Mouse (Mus musculus): ENCODE measurements around the gene Agtrap.

The Agtrap gene

GRCm38 (mm10) chr4:148087907-148088527, at the start of gene Agtrap:
TSS of gene Agtrap (minus strand) at chr4:148088031.
- Histone ChIP-seq H3K4me1 (replicated peaks; ENCODE audit: low read depth, low read length) (peaks cover 64% of the 10 kb centered on the region), H3K4me3 (replicated peaks; ENCODE audit: low read length) (peak within 1 kb of the TSS; percentile 94), H3K27me3 (ENCODE audit: insufficient read depth, low read length) (no peaks in the 10 kb centered on the region), H3K9me3 (ENCODE audit: low read length) (no peaks in the 10 kb centered on the region), H3K36me3 (ENCODE audit: insufficient read depth, low read length) (peaks cover 16% of the 10 kb centered on the region)
- no peak for TF ChIP-seq POU5F1 (IDR thresholded peaks at IDR 0.05; ENCODE audit: borderline replicate concordance, low read length)
- TF ChIP-seq NANOG (IDR thresholded peaks at IDR 0.05; ENCODE audit: borderline replicate concordance, low read length): no peak
- TF ChIP-seq CTCF (conservative IDR thresholded peaks at IDR 0.05; ENCODE audit: low read length): no peak

GRCm38 (mm10) chr4:148137503-148137902, 49.7 kb upstream of the Agtrap start:
- TF ChIP-seq CTCF (conservative IDR thresholded peaks at IDR 0.05; ENCODE audit: low read length) (no peak), POU5F1 (IDR thresholded peaks at IDR 0.05; ENCODE audit: borderline replicate concordance, low read length) (no peak), NANOG (IDR thresholded peaks at IDR 0.05; ENCODE audit: borderline replicate concordance, low read length) (no peak)
- peaks cover 15% of the 10 kb centered on the region; the same call in 1 of the 2 replicates for H3K4me1 ChIP-seq (replicated peaks; ENCODE audit: low read depth, low read length)
- H3K27me3 ChIP-seq (ENCODE audit: insufficient read depth, low read length): peaks cover 43% of the 10 kb centered on the region
- H3K36me3 ChIP-seq (ENCODE audit: insufficient read depth, low read length): no peaks in the 10 kb centered on the region
- H3K9me3 ChIP-seq (ENCODE audit: low read length): no peaks in the 10 kb centered on the region
- no peak overlapping the region for H3K4me3 ChIP-seq (replicated peaks; ENCODE audit: low read length)

DNA sequence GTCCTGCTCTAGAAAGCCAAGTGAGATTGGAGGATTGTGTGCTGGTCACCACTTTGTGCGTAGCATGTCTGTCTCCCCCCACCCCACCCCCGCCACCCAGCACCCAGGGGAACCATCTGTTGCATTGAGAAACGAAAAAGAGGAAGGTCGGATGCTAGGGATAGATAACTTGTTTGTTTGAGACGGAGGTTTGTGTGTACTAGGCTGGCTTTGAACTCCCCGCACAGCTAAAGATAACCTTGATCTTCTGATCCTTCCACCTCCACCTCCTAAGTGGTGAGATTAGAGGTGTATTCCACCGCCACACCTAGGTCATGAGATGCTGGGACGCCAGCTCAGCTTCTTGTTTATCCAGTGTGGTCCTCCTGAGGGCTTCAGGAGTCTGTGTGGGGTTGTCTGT, 47.2 kb upstream of the Agtrap start:
- Histone ChIP-seq H3K9me3 (ENCODE audit: low read length) (no peaks in the 10 kb centered on the region), H3K4me1 (replicated peaks; ENCODE audit: low read depth, low read length) (peaks cover 24% of the 10 kb centered on the region), H3K27me3 (ENCODE audit: insufficient read depth, low read length) (peaks cover 66% of the 10 kb centered on the region), H3K4me3 (replicated peaks; ENCODE audit: low read length) (no peak overlapping the region), H3K36me3 (ENCODE audit: insufficient read depth, low read length) (no peaks in the 10 kb centered on the region)
- TF ChIP-seq CTCF (conservative IDR thresholded peaks at IDR 0.05; ENCODE audit: low read length): no peak
- TF ChIP-seq POU5F1 (IDR thresholded peaks at IDR 0.05; ENCODE audit: borderline replicate concordance, low read length): no peak
- no peak for TF ChIP-seq NANOG (IDR thresholded peaks at IDR 0.05; ENCODE audit: borderline replicate concordance, low read length)

GRCm38 (mm10) chr4:148131497-148132081, 43.8 kb upstream of the Agtrap start:
- Histone ChIP-seq H3K36me3 (ENCODE audit: insufficient read depth, low read length) (no peaks in the 10 kb centered on the region), H3K4me1 (replicated peaks; ENCODE audit: low read depth, low read length) (peaks cover 18% of the 10 kb centered on the region), H3K27me3 (ENCODE audit: insufficient read depth, low read length) (peaks cover 69% of the 10 kb centered on the region), H3K9me3 (ENCODE audit: low read length) (no peaks in the 10 kb centered on the region), H3K4me3 (replicated peaks; ENCODE audit: low read length) (peak overlapping the region; percentile 83)
- TF ChIP-seq POU5F1 (IDR thresholded peaks at IDR 0.05; ENCODE audit: borderline replicate concordance, low read length) (no peak), CTCF (conservative IDR thresholded peaks at IDR 0.05; ENCODE audit: low read length) (no peak), NANOG (IDR thresholded peaks at IDR 0.05; ENCODE audit: borderline replicate concordance, low read length) (no peak)

GRCm38 (mm10) chr4:148130561-148131413, 43.0 kb upstream of the Agtrap start, which contains the start of gene Draxin:
TSS of gene Draxin (minus strand) at chr4:148130698.
- H3K27me3 ChIP-seq (ENCODE audit: insufficient read depth, low read length): peaks cover 72% of the 10 kb centered on the region
- H3K4me3 ChIP-seq (replicated peaks; ENCODE audit: low read length): peak within 1 kb of the TSS; percentile 83

DNA sequence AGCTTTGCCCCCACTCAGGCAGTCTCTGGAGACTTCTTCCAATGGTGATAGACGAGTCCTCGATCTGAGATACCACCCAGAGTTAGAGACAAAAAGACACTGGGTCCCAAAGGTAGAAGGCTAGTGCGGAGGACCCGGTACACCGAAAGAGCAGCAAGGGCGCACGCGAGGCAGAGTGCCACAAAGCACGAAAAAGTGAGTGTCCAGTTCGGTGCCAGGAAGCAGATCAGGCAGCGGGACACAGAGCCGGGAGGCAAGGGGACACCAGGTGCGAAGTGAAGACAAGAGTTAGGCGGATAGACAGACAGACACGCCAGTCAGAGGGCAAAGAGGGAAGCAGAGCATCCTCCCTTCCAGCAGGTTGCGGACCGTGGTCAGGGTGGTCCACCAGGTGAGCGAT, 42.3 kb upstream of the Agtrap start, which contains the start of gene Mad2l2:
Gene Mad2l2, plus strand, starts transcription at position 252 of the 400 bp plus-strand sequence.
- Histone ChIP-seq H3K27me3 (ENCODE audit: insufficient read depth, low read length) (peaks cover 78% of the 10 kb centered on the region), H3K9me3 (ENCODE audit: low read length) (no peaks in the 10 kb centered on the region), H3K4me3 (replicated peaks; ENCODE audit: low read length) (peak within 1 kb of the TSS; percentile 83), H3K36me3 (ENCODE audit: insufficient read depth, low read length) (no peaks in the 10 kb centered on the region), H3K4me1 (replicated peaks; ENCODE audit: low read depth, low read length) (peaks cover 18% of the 10 kb centered on the region)
- TF ChIP-seq POU5F1 (IDR thresholded peaks at IDR 0.05; ENCODE audit: borderline replicate concordance, low read length): no peak

More at GRCm38 (mm10) chr4:148130561-148131413, 43.0 kb upstream of the Agtrap start, which contains the start of gene Draxin:
- no peak for TF ChIP-seq POU5F1 (IDR thresholded peaks at IDR 0.05; ENCODE audit: borderline replicate concordance, low read length)
- TF ChIP-seq CTCF (conservative IDR thresholded peaks at IDR 0.05; ENCODE audit: low read length): no peak
- no peak for TF ChIP-seq NANOG (IDR thresholded peaks at IDR 0.05; ENCODE audit: borderline replicate concordance, low read length)
- Histone ChIP-seq H3K36me3 (ENCODE audit: insufficient read depth, low read length) (no peaks in the 10 kb centered on the region), H3K9me3 (ENCODE audit: low read length) (no peaks in the 10 kb centered on the region), H3K4me1 (replicated peaks; ENCODE audit: low read depth, low read length) (peaks cover 18% of the 10 kb centered on the region)

GRCm38 (mm10) chr4:148128672-148129071, 40.8 kb upstream of the Agtrap start:
- Histone ChIP-seq H3K9me3 (ENCODE audit: low read length) (no peaks in the 10 kb centered on the region), H3K36me3 (ENCODE audit: insufficient read depth, low read length) (no peaks in the 10 kb centered on the region), H3K27me3 (ENCODE audit: insufficient read depth, low read length) (peaks cover 76% of the 10 kb centered on the region), H3K4me1 (replicated peaks; ENCODE audit: low read depth, low read length) (peaks cover 20% of the 10 kb centered on the region), H3K4me3 (replicated peaks; ENCODE audit: low read length) (no peak overlapping the region)
- TF ChIP-seq NANOG (IDR thresholded peaks at IDR 0.05; ENCODE audit: borderline replicate concordance, low read length) (no peak), POU5F1 (IDR thresholded peaks at IDR 0.05; ENCODE audit: borderline replicate concordance, low read length) (no peak), CTCF (conservative IDR thresholded peaks at IDR 0.05; ENCODE audit: low read length) (no peak)

DNA sequence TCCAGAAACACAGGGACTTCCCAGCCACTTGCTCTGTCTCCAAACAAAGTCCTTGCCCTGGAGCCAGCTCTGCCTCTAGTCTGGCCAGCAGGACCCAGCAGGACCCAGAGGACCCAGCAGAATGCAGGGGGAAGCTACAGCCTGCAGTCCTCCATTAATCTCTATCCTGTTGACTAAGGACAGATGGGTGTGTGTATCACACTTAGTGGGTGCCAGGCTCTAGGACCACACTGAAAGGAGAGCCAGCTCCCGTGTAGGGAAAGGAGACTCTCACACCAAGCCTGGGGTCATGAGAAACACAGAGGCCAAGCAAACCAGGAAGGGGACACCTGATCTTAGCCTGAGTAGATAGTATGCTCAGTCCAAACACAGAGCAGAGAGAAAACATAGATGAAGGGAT, 40.4 kb upstream of the Agtrap start:
- peaks cover 74% of the 10 kb centered on the region for H3K27me3 ChIP-seq (ENCODE audit: insufficient read depth, low read length)
- no peaks in the 10 kb centered on the region for H3K9me3 ChIP-seq (ENCODE audit: low read length)
- no peaks in the 10 kb centered on the region for H3K36me3 ChIP-seq (ENCODE audit: insufficient read depth, low read length)
- no peak overlapping the region for H3K4me3 ChIP-seq (replicated peaks; ENCODE audit: low read length)
- TF ChIP-seq CTCF (conservative IDR thresholded peaks at IDR 0.05; ENCODE audit: low read length) (no peak), NANOG (IDR thresholded peaks at IDR 0.05; ENCODE audit: borderline replicate concordance, low read length) (no peak)
- H3K4me1 ChIP-seq (replicated peaks; ENCODE audit: low read depth, low read length): peaks cover 24% of the 10 kb centered on the region

Data from E14TG2a.4 (cell line).